Mouse (Mus musculus) megakaryocyte, embryonic 14.5 days (primary cell): ENCODE measurements at regions not wholly inside any gene's neighbourhood (a gene's known extent, or its start where the extent isn't known, plus 50 kb on each side); places are given as distances from the start of the nearest gene placed in this dataset.
"Not testable (repeated sequence)": the region's sequence is repeated elsewhere in the genome, so short reads cannot be mapped to it uniquely, and the experiment has no call there.

ENCODE experiments used
- H3K27me3 ChIP-seq: replicated peaks from 2 replicates; pipeline ENCODE3; 2012; ENCODE audit warnings: inconsistent platforms
- H3K36me3 ChIP-seq: replicated peaks from 2 replicates; pipeline ENCODE3; 2012; ENCODE audit warnings: low read length, inconsistent platforms, mixed read lengths
- H3K4me1 ChIP-seq: 2 replicates; pipeline ENCODE4 v1.6.1; 2012; ENCODE audit warnings: inconsistent platforms
- H3K4me3 ChIP-seq: replicated peaks from 2 replicates; pipeline ENCODE3; 2012; ENCODE audit warnings: moderate library complexity, mild to moderate bottlenecking, inconsistent platforms
- H3K9me3 ChIP-seq: 2 replicates; pipeline ENCODE4 v1.6.1; 2012; ENCODE audit warnings: inconsistent platforms
- FLI1 ChIP-seq: IDR thresholded peaks from 2 replicates; pipeline ENCODE4 v1.6.1; 2012; ENCODE audit warnings: low read length, inconsistent platforms, mixed read lengths
- GATA1 ChIP-seq: IDR thresholded peaks from 3 replicates; pipeline ENCODE4 v1.6.1; 2012; ENCODE audit warnings: mixed read lengths, low read length, inconsistent platforms, borderline replicate concordance

- H3K4me3 ChIP-seq: no peak overlapping the region
- no peaks in the 10 kb centered on the region for H3K27me3 ChIP-seq
- H3K9me3 ChIP-seq: no peaks in the 10 kb centered on the region
- H3K4me1 ChIP-seq: no peaks in the 10 kb centered on the region
- TF ChIP-seq FLI1 (no peak), GATA1 (no peak)
- H3K36me3 ChIP-seq: no peaks in the 10 kb centered on the region
These were observed 436.9 kb upstream of the Ghitm start for GRCm38 (mm10) chr14:37571971-37572370.

DNA sequence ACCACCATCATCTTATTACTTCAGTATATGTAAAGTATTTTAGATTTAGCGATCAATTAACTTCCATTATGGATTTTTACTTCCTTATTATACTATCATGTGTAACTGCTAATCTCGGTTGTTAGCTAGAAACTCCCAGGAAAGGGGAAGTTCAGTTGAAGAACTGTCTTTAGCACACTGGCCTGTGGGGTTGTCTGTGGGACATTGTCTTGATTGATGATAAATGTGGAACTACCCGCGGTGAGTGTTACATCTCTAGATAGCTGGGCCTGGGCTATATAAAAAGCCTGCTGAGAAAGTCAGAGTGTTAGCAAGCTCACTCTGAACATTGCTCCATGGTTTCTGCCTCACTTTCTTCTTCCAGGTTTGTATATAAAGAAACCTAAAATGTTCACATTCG lies 423.2 kb upstream of the Ghitm start:
- H3K9me3 ChIP-seq: no peaks in the 10 kb centered on the region
- H3K36me3 ChIP-seq: no peaks in the 10 kb centered on the region
- H3K4me3 ChIP-seq: no peak overlapping the region
- no peaks in the 10 kb centered on the region for H3K4me1 ChIP-seq
- TF ChIP-seq FLI1 (no peak), GATA1 (no peak)
- no peaks in the 10 kb centered on the region for H3K27me3 ChIP-seq

- Histone ChIP-seq H3K27me3 (no peaks in the 10 kb centered on the region), H3K4me3 (no peak overlapping the region), H3K4me1 (no peaks in the 10 kb centered on the region), H3K9me3 (0 out of 2 replicates have a peak, but pooled peaks cover 1% of the 10 kb centered on the region), H3K36me3 (no peaks in the 10 kb centered on the region)
- TF ChIP-seq FLI1 (no peak), GATA1 (no peak)
These were observed 388.5 kb upstream of the Ghitm start for GRCm38 (mm10) chr14:37523616-37524015.

- not testable (repeated sequence) for H3K9me3 ChIP-seq, H3K4me1 ChIP-seq
These were observed 385.6 kb upstream of the Ghitm start for GRCm38 (mm10) chr14:37520631-37521030.

DNA sequence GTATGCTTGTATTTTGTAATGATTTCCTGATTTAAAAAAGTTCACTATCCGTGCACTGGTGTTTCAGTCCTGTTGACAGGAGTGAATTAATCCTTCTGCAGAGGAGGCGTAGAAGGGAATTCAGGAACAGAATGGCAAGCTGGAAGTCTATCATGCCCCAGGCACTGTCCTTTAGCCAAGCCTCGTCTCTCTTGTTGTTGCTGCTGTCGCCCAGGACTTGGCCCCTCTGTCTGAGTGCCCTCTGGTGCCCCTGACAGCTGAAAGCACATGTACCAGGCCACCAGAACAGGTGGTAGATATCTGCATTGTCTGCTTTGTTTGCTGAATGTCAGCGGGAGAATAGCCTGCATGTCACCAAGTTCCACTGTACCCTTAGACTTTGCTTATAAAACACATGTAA lies 370.2 kb upstream of the Ghitm start:
- no peak for TF ChIP-seq FLI1
- H3K4me1 ChIP-seq: no peaks in the 10 kb centered on the region
- H3K4me3 ChIP-seq: no peak overlapping the region
- H3K9me3 ChIP-seq: peaks cover 6% of the 10 kb centered on the region; the same call in 1 of the 2 replicates
- H3K27me3 ChIP-seq: no peaks in the 10 kb centered on the region
- H3K36me3 ChIP-seq: no peaks in the 10 kb centered on the region

More at GRCm38 (mm10) chr14:37520631-37521030, 385.6 kb upstream of the Ghitm start:
- not testable (repeated sequence) for H3K36me3 ChIP-seq, H3K4me3 ChIP-seq, H3K27me3 ChIP-seq

DNA sequence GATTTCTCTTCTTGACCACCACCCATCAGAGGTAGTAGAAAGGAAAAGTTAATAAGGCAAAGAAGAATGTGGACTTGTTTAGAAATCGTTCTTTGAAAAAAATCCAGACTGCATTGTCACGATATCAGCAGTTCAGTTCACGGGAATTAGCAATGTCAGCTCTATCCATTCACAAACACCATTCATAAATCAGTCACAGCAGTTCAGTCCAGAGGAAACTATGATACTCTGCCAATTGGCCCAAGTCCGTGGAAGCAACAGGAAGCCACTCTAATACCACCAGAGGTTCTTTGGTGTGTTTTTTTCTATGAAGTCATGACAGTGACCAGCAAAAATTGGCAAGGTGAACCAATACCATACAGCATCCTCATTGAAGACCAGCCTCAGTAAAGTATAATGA lies 355.6 kb upstream of the Ghitm start:
- no peaks in the 10 kb centered on the region for H3K27me3 ChIP-seq

GRCm38 (mm10) chr14:37485292-37485691 lies 350.2 kb upstream of the Ghitm start:
- no peaks in the 10 kb centered on the region for H3K36me3 ChIP-seq
- TF ChIP-seq GATA1 (no peak), FLI1 (no peak)

More for the DNA sequence above, 355.6 kb upstream of the Ghitm start:
- TF ChIP-seq FLI1: no peak
- Histone ChIP-seq H3K4me3 (no peak overlapping the region), H3K36me3 (no peaks in the 10 kb centered on the region), H3K9me3 (0 out of 2 replicates have a peak, but pooled peaks cover 4% of the 10 kb centered on the region), H3K4me1 (no peaks in the 10 kb centered on the region)

DNA sequence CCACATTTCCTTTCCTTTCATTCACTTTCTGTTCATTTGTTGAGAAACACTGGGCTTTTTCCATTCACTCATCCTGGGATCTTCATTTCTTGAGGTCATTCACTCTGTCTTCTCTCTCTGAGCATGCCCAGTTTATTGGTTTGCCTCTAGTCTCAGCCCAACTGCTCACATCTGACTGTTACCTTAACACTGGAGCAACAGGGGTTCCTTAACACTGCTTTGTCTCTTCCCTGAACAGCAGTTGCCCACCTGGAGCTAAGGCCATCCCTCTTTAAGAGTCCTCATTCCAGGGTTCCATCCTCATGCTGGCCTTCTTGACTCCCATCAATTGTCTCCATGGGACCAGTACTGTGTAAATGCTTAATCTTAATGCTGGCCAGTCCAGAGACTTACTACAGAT lies 342.5 kb upstream of the Ghitm start:
- Histone ChIP-seq H3K4me1 (no peaks in the 10 kb centered on the region), H3K4me3 (no peak overlapping the region), H3K36me3 (no peaks in the 10 kb centered on the region), H3K9me3 (no peaks in the 10 kb centered on the region), H3K27me3 (no peaks in the 10 kb centered on the region)
- TF ChIP-seq GATA1 (no peak), FLI1 (no peak)

More at GRCm38 (mm10) chr14:37485292-37485691, 350.2 kb upstream of the Ghitm start:
- Histone ChIP-seq H3K27me3 (no peaks in the 10 kb centered on the region), H3K9me3 (0 out of 2 replicates have a peak, but pooled peaks cover 4% of the 10 kb centered on the region), H3K4me1 (no peaks in the 10 kb centered on the region), H3K4me3 (no peak overlapping the region)

GRCm38 (mm10) chr14:37468711-37469110 lies 333.6 kb upstream of the Ghitm start:
- Histone ChIP-seq H3K27me3 (no peaks in the 10 kb centered on the region), H3K4me1 (no peaks in the 10 kb centered on the region), H3K9me3 (0 out of 2 replicates have a peak, but pooled peaks cover 3% of the 10 kb centered on the region), H3K4me3 (no peak overlapping the region), H3K36me3 (no peaks in the 10 kb centered on the region)
- TF ChIP-seq GATA1 (no peak), FLI1 (no peak)

DNA sequence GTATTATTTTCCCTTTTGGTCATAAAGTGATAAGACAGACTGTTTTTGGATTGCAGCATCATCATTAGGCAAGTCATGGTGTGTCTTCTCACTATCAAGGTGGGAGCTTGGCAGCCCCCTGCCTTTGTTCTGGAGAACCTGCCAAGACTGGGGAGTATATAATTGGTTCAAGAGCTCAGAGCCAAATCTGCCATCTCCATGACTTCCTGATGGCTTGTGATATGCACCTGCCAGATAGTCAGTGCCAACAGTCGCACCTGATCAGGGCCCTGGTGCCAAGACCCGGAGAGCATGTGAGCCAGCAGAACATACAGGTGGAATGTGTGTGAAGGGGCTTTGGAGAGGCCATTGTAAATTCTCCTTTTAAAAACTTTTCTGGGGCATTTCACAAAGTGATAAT lies 305.8 kb upstream of the Ghitm start:
- Histone ChIP-seq H3K9me3 (peaks cover 14% of the 10 kb centered on the region), H3K27me3 (no peaks in the 10 kb centered on the region), H3K4me1 (no peaks in the 10 kb centered on the region), H3K36me3 (no peaks in the 10 kb centered on the region), H3K4me3 (no peak overlapping the region)
- no peak for TF ChIP-seq FLI1
- TF ChIP-seq GATA1: no peak

GRCm38 (mm10) chr14:37430656-37431055 lies 295.6 kb upstream of the Ghitm start:
- Histone ChIP-seq H3K27me3 (no peaks in the 10 kb centered on the region), H3K4me1 (no peaks in the 10 kb centered on the region), H3K9me3 (peaks cover 2% of the 10 kb centered on the region; the same call in 1 of the 2 replicates), H3K4me3 (peak overlapping the region; percentile 16), H3K36me3 (no peaks in the 10 kb centered on the region)
- TF ChIP-seq GATA1: no peak
- TF ChIP-seq FLI1: no peak
